ENCODE assay signal across 19 mouse cellular contexts in the genomic region with DNA sequence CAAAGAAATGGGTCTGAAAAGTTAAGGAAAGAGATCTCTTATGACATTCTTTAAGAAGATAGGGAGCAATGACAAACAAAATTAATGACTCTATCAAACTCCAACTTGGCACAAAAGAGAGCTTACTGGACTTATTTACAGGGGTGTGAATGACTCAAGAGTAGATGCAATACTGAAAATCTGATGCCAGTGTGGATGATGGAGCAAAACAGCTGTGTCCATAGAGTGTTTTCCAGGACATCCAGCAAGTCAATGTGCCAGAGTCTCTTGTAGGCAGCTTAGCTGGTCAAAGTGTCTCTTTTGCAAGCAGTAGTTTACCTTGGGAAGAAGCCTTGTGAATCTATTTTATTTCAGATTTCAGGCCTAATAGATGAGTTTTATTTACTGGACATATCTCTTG.
"Had no signal": no experiment of that assay in that cellular context is flagged by ENCODE, and none has a peak within 500 bp of the region (broad histone marks: within the 10 kb centered on the region; RNA-seq: fewer than 3 reads in every experiment).

No protein-coding gene starts in this region.

- H3K36me3 ChIP-seq: liver, embryonic 15.5 days; lung, embryonic 15.5 days; midbrain, embryonic 13.5 days; midbrain, embryonic 15.5 days; neural tube, embryonic 13.5 days; neural tube, embryonic 15.5 days had no signal

- H3K27ac ChIP-seq: liver, embryonic 15.5 days; lung, embryonic 15.5 days; macrophage; midbrain, embryonic 13.5 days; midbrain, embryonic 15.5 days; neural tube, embryonic 13.5 days; neural tube, embryonic 15.5 days had no signal

- H3K4me3 ChIP-seq: liver, embryonic 15.5 days; lung, embryonic 15.5 days; megakaryocyte, embryonic 14.5 days; midbrain, embryonic 13.5 days; midbrain, embryonic 15.5 days; neural tube, embryonic 13.5 days; neural tube, embryonic 15.5 days had no signal

- ATAC-seq: liver, postnatal 0 days; lung, postnatal 0 days; midbrain, embryonic 13.5 days; midbrain, embryonic 15.5 days had no signal

- H3K4me1 ChIP-seq: liver, embryonic 15.5 days; lung, embryonic 15.5 days; megakaryocyte, embryonic 14.5 days; midbrain, embryonic 13.5 days; midbrain, embryonic 15.5 days; neural tube, embryonic 13.5 days; neural tube, embryonic 15.5 days had no signal

- H3K4me2 ChIP-seq: liver, embryonic 15.5 days; lung, embryonic 15.5 days; midbrain, embryonic 11.5 days; midbrain, embryonic 13.5 days; midbrain, embryonic 15.5 days; neural tube, embryonic 13.5 days; neural tube, embryonic 15.5 days had no signal

- H3K27me3 ChIP-seq: liver, embryonic 15.5 days; lung, embryonic 15.5 days; megakaryocyte, embryonic 14.5 days; midbrain, embryonic 13.5 days; midbrain, embryonic 15.5 days; neural tube, embryonic 13.5 days; neural tube, embryonic 15.5 days had no signal

- H3K9ac ChIP-seq: liver, embryonic 15.5 days; liver, postnatal 0 days; lung, embryonic 15.5 days; midbrain, embryonic 13.5 days; midbrain, embryonic 15.5 days; neural tube, embryonic 13.5 days; neural tube, embryonic 15.5 days had no signal

- DNase-seq: liver, postnatal 0 days; lung, adult 2 months; lung, postnatal 14 days; lung, postnatal 36 days; right cerebral cortex, postnatal 14 days; spleen, adult 18-20 months; thymus, adult 2 months; thymus, postnatal 25 days; thymus, postnatal 4 days had no signal

- H3K9me3 ChIP-seq: liver, embryonic 15.5 days; lung, embryonic 15.5 days; megakaryocyte, embryonic 14.5 days; midbrain, embryonic 13.5 days; midbrain, embryonic 15.5 days; neural tube, embryonic 13.5 days; neural tube, embryonic 15.5 days had no signal
